Mouse (Mus musculus) forebrain, embryonic 15.5 days (tissue): ENCODE results near the gene St6galnac3. TPM values are rescaled to one million over a fixed set of nuclear protein-coding genes. Genes with fewer than 3 reads are reported as not detected.

ENCODE experiments used
- ATAC-seq: fragments of 200-750 bp; cut with Nextera tagmentation; replicated peaks from 2 replicates; pipeline ENCODE4 v1.8.0; 2017; ENCODE audit warnings: mild to moderate bottlenecking, moderate TSS enrichment, moderate library complexity
- H3K27ac ChIP-seq: fragments of 300-500 bp; sonication (generic); replicated peaks from 2 replicates; pipeline ENCODE4 v1.5.1; 2015; ENCODE audit warnings: mild to moderate bottlenecking, inconsistent platforms
- H3K27me3 ChIP-seq: fragments of 300-500 bp; sonication (generic); 2 replicates; pipeline ENCODE4 v1.6.1; 2015; ENCODE audit warnings: inconsistent platforms
- H3K36me3 ChIP-seq: fragments of 300-500 bp; sonication (generic); 2 replicates; pipeline ENCODE4 v1.6.1; 2015; ENCODE audit warnings: mild to moderate bottlenecking, inconsistent platforms
- H3K4me1 ChIP-seq: fragments of 300-500 bp; sonication (generic); 2 replicates; pipeline ENCODE4 v1.6.1; 2015; ENCODE audit warnings: inconsistent platforms
- H3K4me2 ChIP-seq: fragments of 300-500 bp; sonication (generic); replicated peaks from 2 replicates; pipeline ENCODE4 v1.6.1; 2015; ENCODE audit warnings: mild to moderate bottlenecking, inconsistent platforms
- H3K4me3 ChIP-seq: fragments of 300-500 bp; sonication (generic); 2 replicates; pipeline ENCODE4 v1.5.1; 2015; ENCODE audit warnings: mild to moderate bottlenecking, inconsistent platforms
- H3K9ac ChIP-seq: fragments of 300-500 bp; sonication (generic); replicated peaks from 2 replicates; pipeline ENCODE4 v1.6.1; 2015; ENCODE audit warnings: mild to moderate bottlenecking, inconsistent platforms
- H3K9me3 ChIP-seq: fragments of 300-500 bp; sonication (generic); 2 replicates; pipeline ENCODE4 v1.6.1; 2016; ENCODE audit warnings: inconsistent platforms
- WGBS: fragments of 180-500 bp; shearing (Covaris S2); methylation state at CpG from one replicate; pipeline ENCODE4 v1.1.7; 2015; ENCODE audit warnings: mixed read lengths; 5-methylcytosine and 5-hydroxymethylcytosine counted together
- polyA plus RNA-seq: library from polyadenylated mRNA; unstranded; fragments of >200 nt; fragmentation: Nextera tagmentation; extraction: Ambion mirVana; gene quantifications from 2 replicates; pipeline ENCODE4 v1.2.1, GENCODE M21; 2015

The St6galnac3 gene
- polyA plus RNA-seq, 1 experiment from 2014 or later: 24.5 TPM

GRCm38 (mm10) chr3:153463849-153464248 lies 261.1 kb downstream of the St6galnac3 start:
- Histone ChIP-seq H3K4me2 (no peak overlapping the region), H3K9me3 (no peaks in the 10 kb centered on the region)
- no peak for ATAC-seq

GRCm38 (mm10) chr3:153460173-153460572 lies 264.8 kb downstream of the St6galnac3 start:
- 97% methylated on average over 4 of the region's 4 CpGs for WGBS
- Histone ChIP-seq H3K4me3 (no peak overlapping the region), H3K4me2 (no peak overlapping the region), H3K27ac (no peak overlapping the region), H3K4me1 (peaks cover 9% of the 10 kb centered on the region), H3K36me3 (no peaks in the 10 kb centered on the region), H3K9me3 (no peaks in the 10 kb centered on the region), H3K27me3 (no peaks in the 10 kb centered on the region), H3K9ac (no peak overlapping the region)
- no peak for ATAC-seq

More at GRCm38 (mm10) chr3:153463849-153464248, 261.1 kb downstream of the St6galnac3 start:
- H3K36me3 ChIP-seq: no peaks in the 10 kb centered on the region
- 91% methylated on average over 6 of the region's 6 CpGs for WGBS
- H3K9ac ChIP-seq: no peak overlapping the region
- H3K4me3 ChIP-seq: no peak overlapping the region
- H3K27me3 ChIP-seq: no peaks in the 10 kb centered on the region
- no peak overlapping the region for H3K27ac ChIP-seq
- peaks cover 2% of the 10 kb centered on the region; the same call in 1 of the 2 replicates for H3K4me1 ChIP-seq

GRCm38 (mm10) chr3:153458593-153458992 lies 266.4 kb downstream of the St6galnac3 start:
- no peak overlapping the region for H3K4me2 ChIP-seq
- no peak overlapping the region for H3K9ac ChIP-seq
- H3K36me3 ChIP-seq: no peaks in the 10 kb centered on the region
- no peak; the same call in 1 of the 2 replicates for ATAC-seq
- 80% methylated on average over 3 of the region's 3 CpGs for WGBS
- H3K4me3 ChIP-seq: no peak overlapping the region
- H3K4me1 ChIP-seq: peaks cover 9% of the 10 kb centered on the region
- no peak overlapping the region for H3K27ac ChIP-seq
- H3K9me3 ChIP-seq: no peaks in the 10 kb centered on the region
- H3K27me3 ChIP-seq: no peaks in the 10 kb centered on the region

GRCm38 (mm10) chr3:153457701-153458100 lies 267.3 kb downstream of the St6galnac3 start:
- WGBS: 92% methylated on average over 4 of the region's 4 CpGs

GRCm38 (mm10) chr3:153457203-153457602 lies 267.8 kb downstream of the St6galnac3 start:
- 85% methylated on average over 2 of the region's 2 CpGs for WGBS
- ATAC-seq: no peak

More at GRCm38 (mm10) chr3:153457701-153458100, 267.3 kb downstream of the St6galnac3 start:
- H3K27ac ChIP-seq: no peak overlapping the region
- H3K9me3 ChIP-seq: no peaks in the 10 kb centered on the region
- H3K4me2 ChIP-seq: no peak overlapping the region
- no peaks in the 10 kb centered on the region for H3K36me3 ChIP-seq
- H3K27me3 ChIP-seq: no peaks in the 10 kb centered on the region
- no peak overlapping the region for H3K4me3 ChIP-seq
- ATAC-seq: no peak
- H3K9ac ChIP-seq: no peak overlapping the region
- H3K4me1 ChIP-seq: peaks cover 9% of the 10 kb centered on the region

GRCm38 (mm10) chr3:153456227-153456626 lies 268.7 kb downstream of the St6galnac3 start:
- H3K36me3 ChIP-seq: no peaks in the 10 kb centered on the region
- no peak overlapping the region for H3K4me3 ChIP-seq
- no peaks in the 10 kb centered on the region for H3K27me3 ChIP-seq
- 30% methylated on average over 5 of the region's 5 CpGs for WGBS
- H3K9ac ChIP-seq: no peak overlapping the region
- ATAC-seq: peak; percentile 44
- H3K27ac ChIP-seq: peak overlapping the region; percentile 59
- H3K4me2 ChIP-seq: no peak overlapping the region
- no peaks in the 10 kb centered on the region for H3K9me3 ChIP-seq
- H3K4me1 ChIP-seq: peaks cover 9% of the 10 kb centered on the region

More at GRCm38 (mm10) chr3:153457203-153457602, 267.8 kb downstream of the St6galnac3 start:
- Histone ChIP-seq H3K4me1 (peaks cover 9% of the 10 kb centered on the region), H3K36me3 (no peaks in the 10 kb centered on the region), H3K27me3 (no peaks in the 10 kb centered on the region), H3K4me3 (no peak overlapping the region), H3K9me3 (no peaks in the 10 kb centered on the region), H3K9ac (no peak overlapping the region), H3K4me2 (no peak overlapping the region), H3K27ac (no peak overlapping the region)

- Histone ChIP-seq H3K4me1 (peaks cover 7% of the 10 kb centered on the region), H3K4me3 (no peak overlapping the region), H3K27ac (no peak overlapping the region), H3K9ac (no peak overlapping the region), H3K27me3 (no peaks in the 10 kb centered on the region), H3K4me2 (no peak overlapping the region), H3K9me3 (no peaks in the 10 kb centered on the region), H3K36me3 (no peaks in the 10 kb centered on the region)
- WGBS: 86% methylated on average over 7 of the region's 7 CpGs
- ATAC-seq: no peak
Observed at GRCm38 (mm10) chr3:153453127-153454049, 271.6 kb downstream of the St6galnac3 start.

- Histone ChIP-seq H3K36me3 (no peaks in the 10 kb centered on the region), H3K27me3 (no peaks in the 10 kb centered on the region), H3K27ac (no peak overlapping the region), H3K9ac (no peak overlapping the region), H3K4me1 (peaks cover 7% of the 10 kb centered on the region), H3K4me3 (no peak overlapping the region), H3K4me2 (no peak overlapping the region), H3K9me3 (no peaks in the 10 kb centered on the region)
- 99% methylated on average over 3 of the region's 3 CpGs for WGBS
- ATAC-seq: no peak
Observed at GRCm38 (mm10) chr3:153452299-153452996, 272.5 kb downstream of the St6galnac3 start.

- H3K4me2 ChIP-seq: no peak overlapping the region
- H3K4me1 ChIP-seq: 0 out of 2 replicates have a peak, but pooled peaks cover 6% of the 10 kb centered on the region
- H3K9me3 ChIP-seq: no peaks in the 10 kb centered on the region
- no peak for ATAC-seq
- H3K4me3 ChIP-seq: no peak overlapping the region
- H3K27me3 ChIP-seq: no peaks in the 10 kb centered on the region
- H3K27ac ChIP-seq: no peak overlapping the region
- no peaks in the 10 kb centered on the region for H3K36me3 ChIP-seq
- no peak overlapping the region for H3K9ac ChIP-seq
- WGBS: 74% methylated on average over 9 of the region's 9 CpGs
Observed at GRCm38 (mm10) chr3:153441329-153441728, 283.6 kb downstream of the St6galnac3 start.

GRCm38 (mm10) chr3:153436076-153437021 lies 288.6 kb downstream of the St6galnac3 start:
- peak; percentile 63; the same call in 1 of the 2 replicates for ATAC-seq
- Histone ChIP-seq H3K27me3 (no peaks in the 10 kb centered on the region), H3K4me1 (peaks cover 12% of the 10 kb centered on the region), H3K27ac (no peak overlapping the region), H3K36me3 (no peaks in the 10 kb centered on the region), H3K9ac (no peak overlapping the region), H3K4me2 (no peak overlapping the region), H3K4me3 (no peak overlapping the region), H3K9me3 (no peaks in the 10 kb centered on the region)
- WGBS: 72% methylated on average over 17 of the region's 17 CpGs

- Histone ChIP-seq H3K9ac (no peak overlapping the region), H3K27me3 (no peaks in the 10 kb centered on the region), H3K4me3 (no peak overlapping the region), H3K27ac (no peak overlapping the region), H3K9me3 (no peaks in the 10 kb centered on the region), H3K36me3 (no peaks in the 10 kb centered on the region), H3K4me2 (no peak overlapping the region), H3K4me1 (peaks cover 23% of the 10 kb centered on the region)
- ATAC-seq: no peak
- WGBS: 85% methylated on average over 8 of the region's 8 CpGs
Observed at GRCm38 (mm10) chr3:153433010-153433409, 292.0 kb downstream of the St6galnac3 start.
